Mouse (Mus musculus) kidney, adult 2 months (tissue): Measurements from ENCODE around the gene Gm27021.

ENCODE experiments used
- CTCF ChIP-seq: fragments of 200-500 bp; conservative IDR thresholded peaks from 2 replicates; pipeline ENCODE4 v1.5.1; 2011; ENCODE audit warnings: low read depth, mild to moderate bottlenecking, control low read depth, low read length, moderate library complexity, mixed read lengths; ENCODE audit not compliant: insufficient read depth, insufficient read length
- POLR2A ChIP-seq: fragments of 200-500 bp; IDR thresholded peaks from one replicate; pipeline ENCODE4 v1.6.1; 2011; ENCODE audit warnings: low read depth, low read length, control low read depth

GRCm38 (mm10) chr8:120585521-120585920 lies 82.4 kb downstream of the Gm27021 start:
- TF ChIP-seq POLR2A (no peak), CTCF (no peak)
